Mouse (Mus musculus) heart, embryonic 14.5 days (tissue): Measurements from ENCODE around the gene Npy4r. TPM values are rescaled to one million over a fixed set of nuclear protein-coding genes. Genes with fewer than 3 reads are reported as not detected.

ENCODE experiments used
- polyA plus RNA-seq: library from polyadenylated mRNA; unstranded; fragments of >200 nt; fragmentation: Nextera tagmentation; extraction: Ambion mirVana; gene quantifications from 2 replicates; pipeline ENCODE4 v1.2.1, GENCODE M21; 2014

The Npy4r gene
- polyA plus RNA-seq, 1 experiment from 2014 or later, result 0.05 TPM

Other genes with a start within 250 kb of the Npy4r start
- gene Gdf10, start 228.9 kb downstream of the Npy4r start, polyA plus RNA-seq, result 0.93 and 2.7 TPM in 2 replicates
- 0.22 TPM in 1 of 2 replicates, not detected in the other for gene Gdf2, start 211.4 kb downstream of the Npy4r start, polyA plus RNA-seq
- not detected in 2 replicates for gene Rbp3, start 198.5 kb downstream of the Npy4r start, polyA plus RNA-seq
- gene Zfp488, start 173.7 kb downstream of the Npy4r start, polyA plus RNA-seq, result not detected in 2 replicates
- not detected in 2 replicates for gene Gm30083, start 137.3 kb downstream of the Npy4r start, polyA plus RNA-seq
- not detected in 2 replicates for gene Gm5460, start 135.7 kb downstream of the Npy4r start, polyA plus RNA-seq
- not detected in 2 replicates for gene Antxrl, start 99.8 kb downstream of the Npy4r start, polyA plus RNA-seq
- 1.2 TPM in 2 replicates for gene Anxa8, start 66.5 kb downstream of the Npy4r start, polyA plus RNA-seq
- not detected in 2 replicates for gene A630023A22Rik, start 49.7 kb downstream of the Npy4r start, polyA plus RNA-seq
- 0.08 and 0.20 TPM in 2 replicates for gene Gprin2, start 49.2 kb upstream of the Npy4r start, polyA plus RNA-seq
- gene Syt15, start 67.1 kb upstream of the Npy4r start, polyA plus RNA-seq, result 0.13 and 0.23 TPM in 2 replicates
- 7.1 and 7.3 TPM in 2 replicates for gene Shld2, start 158.0 kb upstream of the Npy4r start, polyA plus RNA-seq
- 65.4 and 68.0 TPM in 2 replicates for gene Glud1, start 158.2 kb upstream of the Npy4r start, polyA plus RNA-seq
- gene Fam25c, start 202.9 kb upstream of the Npy4r start, polyA plus RNA-seq, result not detected in 2 replicates
- gene Sncg, start 222.3 kb upstream of the Npy4r start, polyA plus RNA-seq, result 2.0 and 4.3 TPM in 2 replicates
- 28.8 and 31.7 TPM in 2 replicates for gene Mmrn2, start 223.0 kb upstream of the Npy4r start, polyA plus RNA-seq